Mouse (Mus musculus) hindbrain, postnatal 0 days (tissue): ENCODE data around the gene Nudt3. TPM values are rescaled to one million over a fixed set of nuclear protein-coding genes. Genes with fewer than 3 reads are reported as not detected.
A peak's percentile ranks its signal among the peaks of the same experiment; 100 is the strongest.
"Not testable (repeated sequence)": the region's sequence is repeated elsewhere in the genome, so short reads cannot be mapped to it uniquely, and the experiment has no call there.

Experiments used
- ATAC-seq: fragments of 200-750 bp; cut with Nextera tagmentation; 2 replicates; pipeline ENCODE4 v1.8.0; 2017; ENCODE audit warnings: mild to moderate bottlenecking, moderate TSS enrichment, moderate library complexity
- DNase-seq: peaks from one replicate; pipeline ENCODE4 v3.0.0-alpha.2; 2015; ENCODE audit warnings: low spot score
- H3K27ac ChIP-seq: fragments of 300-500 bp; sonication (generic); 2 replicates; pipeline ENCODE4 v1.5.1; 2014; ENCODE audit warnings: mild to moderate bottlenecking
- H3K27me3 ChIP-seq: fragments of 300-500 bp; sonication (generic); 2 replicates; pipeline ENCODE4 v1.6.1; 2014; ENCODE audit warnings: low read length, mixed read lengths; ENCODE audit not compliant: insufficient read depth
- H3K36me3 ChIP-seq: fragments of 300-500 bp; sonication (generic); 2 replicates; pipeline ENCODE4 v1.6.1; 2014; ENCODE audit warnings: low read length, mixed read lengths; ENCODE audit not compliant: insufficient read depth
- H3K4me1 ChIP-seq: fragments of 300-500 bp; sonication (generic); 2 replicates; pipeline ENCODE4 v1.6.1; 2014; ENCODE audit warnings: antibody characterized with exemption, low read length, mixed read lengths; ENCODE audit not compliant: insufficient read depth
- H3K4me2 ChIP-seq: fragments of 300-500 bp; sonication (generic); 2 replicates; pipeline ENCODE4 v1.6.1; 2014; ENCODE audit warnings: low read depth, mild to moderate bottlenecking, low read length, moderate library complexity, mixed read lengths
- H3K4me3 ChIP-seq: fragments of 300-500 bp; sonication (generic); 2 replicates; pipeline ENCODE4 v1.5.1; 2014; ENCODE audit warnings: low read length
- H3K9ac ChIP-seq: fragments of 300-500 bp; sonication (generic); replicated peaks from 2 replicates; pipeline ENCODE4 v1.6.1; 2014; ENCODE audit warnings: mild to moderate bottlenecking, low read length, moderate library complexity, mixed read lengths
- H3K9me3 ChIP-seq: fragments of 300-500 bp; sonication (generic); 2 replicates; pipeline ENCODE4 v1.6.1; 2016; ENCODE audit warnings: low read length, mixed read lengths
- CTCF ChIP-seq: IDR thresholded peaks from 2 replicates; pipeline ENCODE4 v1.5.1; 2016; ENCODE audit warnings: antibody characterized with exemption, control low read depth, low read depth
- WGBS: fragments of 180-500 bp; shearing (Covaris S2); extraction: QIAGEN DNeasy Blood & Tissue Kit; methylation state at CpG from one replicate; pipeline ENCODE4 v1.1.7; 2014; 5-methylcytosine and 5-hydroxymethylcytosine counted together
- polyA plus RNA-seq: library from polyadenylated mRNA; unstranded; fragments of >200 nt; fragmentation: Nextera tagmentation; extraction: Ambion mirVana; gene quantifications from 2 replicates; pipeline ENCODE4 v1.2.1, GENCODE M21; 2015
- total RNA-seq: library from RNA; depleted of rRNA; stranded (reverse); fragments of >200 nt; gene quantifications from 2 replicates; pipeline ENCODE4 v1.2.3, GENCODE M21; 2014

The Nudt3 gene
- total and polyA plus RNA-seq, 2 experiments from 2014 or later, result 220 to 252 TPM

- 30% methylated on average over 18 of the region's 18 CpGs for WGBS
- no peak for TF ChIP-seq CTCF
- Histone ChIP-seq H3K4me2 (peak within 1 kb of the TSS; percentile 65), H3K36me3 (peaks cover 23% of the 10 kb centered on the region), H3K27ac (peak within 1 kb of the TSS; percentile 92), H3K4me1 (peaks cover 6% of the 10 kb centered on the region; the same call in 1 of the 2 replicates), H3K9me3 (no peaks in the 10 kb centered on the region), H3K4me3 (peak within 1 kb of the TSS; percentile 87), H3K27me3 (no peaks in the 10 kb centered on the region), H3K9ac (no peak within 1 kb of the TSS; the same call in 1 of the 2 replicates)
- ATAC-seq (no peak), DNase-seq (peak; percentile 36)
Measured at GRCm38 (mm10) chr17:27636132-27637020, 13.1 kb upstream of the Nudt3 start, which contains the start of gene Rps10. Gene Rps10 (minus strand): TSS chr17:27636669.

- ATAC-seq, H3K27me3 ChIP-seq, H3K4me1 ChIP-seq, DNase-seq, H3K9me3 ChIP-seq: not testable (repeated sequence)
- 44% methylated on average over 9 of the region's 9 CpGs for WGBS
- Histone ChIP-seq H3K9ac (peak overlapping the region; percentile 91; the same call in 1 of the 2 replicates), H3K4me2 (peak overlapping the region; percentile 65), H3K4me3 (peak overlapping the region; percentile 87), H3K27ac (peak overlapping the region; percentile 92), H3K36me3 (peaks cover 32% of the 10 kb centered on the region)
Measured at GRCm38 (mm10) chr17:27635575-27635903, 12.2 kb upstream of the Nudt3 start.

GRCm38 (mm10) chr17:27634871-27635574 is 11.7 kb upstream of the Nudt3 start, which contains the start of gene RPS10-NUDT3:
Gene RPS10-NUDT3 (minus strand): TSS chr17:27635222.
- Histone ChIP-seq H3K27me3 (no peaks in the 10 kb centered on the region), H3K4me2 (peak within 1 kb of the TSS; percentile 65), H3K9ac (peak within 1 kb of the TSS; percentile 91), H3K4me3 (peak within 1 kb of the TSS; percentile 87), H3K9me3 (no peaks in the 10 kb centered on the region), H3K36me3 (peaks cover 37% of the 10 kb centered on the region), H3K27ac (peak within 1 kb of the TSS; percentile 92), H3K4me1 (peaks cover 6% of the 10 kb centered on the region; the same call in 1 of the 2 replicates)
- WGBS, result under 1% methylated on average over 70 of the region's 72 CpGs
- peak; percentile 97 for DNase-seq
- ATAC-seq, result peak; percentile 96
- TF ChIP-seq CTCF, result no peak

GRCm38 (mm10) chr17:27629249-27630020 is 6.1 kb upstream of the Nudt3 start:
- H3K9me3 ChIP-seq, result no peaks in the 10 kb centered on the region
- no peaks in the 10 kb centered on the region for H3K27me3 ChIP-seq
- WGBS, result 64% methylated on average over 2 of the region's 2 CpGs
- H3K36me3 ChIP-seq, result peaks cover 42% of the 10 kb centered on the region
- H3K4me3 ChIP-seq, result no peak overlapping the region
- H3K9ac ChIP-seq, result no peak overlapping the region
- ATAC-seq (peak; percentile 22; the same call in 1 of the 2 replicates), DNase-seq (peak; percentile 93)
- H3K27ac ChIP-seq, result no peak overlapping the region
- TF ChIP-seq CTCF, result peak; percentile 91
- no peak overlapping the region for H3K4me2 ChIP-seq
- H3K4me1 ChIP-seq, result no peaks in the 10 kb centered on the region

GRCm38 (mm10) chr17:27628376-27628775 is 5.1 kb upstream of the Nudt3 start:
- no peaks in the 10 kb centered on the region for H3K27me3 ChIP-seq
- 83% methylated on average over 8 of the region's 8 CpGs for WGBS

GRCm38 (mm10) chr17:27627451-27627850 is 4.2 kb upstream of the Nudt3 start:
- ATAC-seq, result no peak
- no peak overlapping the region for H3K4me3 ChIP-seq
- peak; percentile 31; the same call in 1 of the 2 replicates for TF ChIP-seq CTCF
- no peak for DNase-seq
- peak overlapping the region; percentile 61; the same call in 1 of the 2 replicates for H3K27ac ChIP-seq
- H3K4me1 ChIP-seq, result no peaks in the 10 kb centered on the region
- H3K9me3 ChIP-seq, result no peaks in the 10 kb centered on the region
- no peak overlapping the region for H3K9ac ChIP-seq
- WGBS, result 34% methylated on average over 5 of the region's 5 CpGs
- H3K4me2 ChIP-seq, result no peak overlapping the region
- H3K27me3 ChIP-seq, result no peaks in the 10 kb centered on the region
- peaks cover 30% of the 10 kb centered on the region; the same call in 1 of the 2 replicates for H3K36me3 ChIP-seq

More at GRCm38 (mm10) chr17:27628376-27628775, 5.1 kb upstream of the Nudt3 start:
- no peak for DNase-seq
- Histone ChIP-seq H3K4me3 (no peak overlapping the region), H3K4me2 (no peak overlapping the region), H3K36me3 (peaks cover 39% of the 10 kb centered on the region), H3K4me1 (no peaks in the 10 kb centered on the region), H3K9me3 (no peaks in the 10 kb centered on the region), H3K9ac (no peak overlapping the region), H3K27ac (no peak overlapping the region)
- no peak for ATAC-seq
- no peak for TF ChIP-seq CTCF
